Mouse (Mus musculus): Measurements from ENCODE around the gene Wnt10b. TPM values are rescaled to one million over a fixed set of nuclear protein-coding genes. Genes with fewer than 3 reads are reported as not detected.

Wnt10b gene
- polyA plus RNA-seq, 1 experiment from 2014 or later = 0.40 TPM

DNA sequence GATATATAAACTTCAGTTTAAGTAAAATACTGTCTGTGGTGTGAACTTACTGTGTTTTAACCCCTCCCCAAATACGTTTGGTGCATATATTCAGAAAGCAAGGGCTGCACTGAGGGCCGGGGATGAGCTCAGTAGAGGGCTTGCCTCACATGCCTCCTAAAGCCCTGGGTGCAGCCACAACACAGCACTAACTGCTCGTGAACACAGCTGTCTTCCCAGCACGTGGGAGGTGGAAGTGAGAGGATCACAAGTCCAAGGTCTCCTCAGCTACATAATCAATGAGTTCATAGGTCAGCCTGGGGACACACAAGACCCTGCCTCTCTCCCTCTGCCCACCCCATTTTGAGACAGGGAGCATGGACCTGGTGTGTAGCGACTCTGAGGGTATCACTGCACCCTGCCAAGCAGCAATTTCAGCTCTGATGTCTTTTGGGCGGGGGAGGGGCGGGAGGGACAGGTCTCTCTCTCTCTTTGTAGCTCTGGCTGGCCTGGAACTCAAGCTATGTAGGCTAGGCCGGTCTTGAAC is 45.9 kb downstream of the Wnt10b start:
- WGBS = 66% methylated on average over 8 of the region's 8 CpGs
- DNase-seq (ENCODE audit: low spot score) = no peak
- peaks cover 46% of the 10 kb centered on the region for H3K4me1 ChIP-seq
- no peaks in the 10 kb centered on the region for H3K27me3 ChIP-seq (replicated peaks; ENCODE audit: low read depth, poor library complexity, severe bottlenecking)
- H3K4me3 ChIP-seq = no peak overlapping the region
- H3K9me3 ChIP-seq = no peaks in the 10 kb centered on the region
- peaks cover 25% of the 10 kb centered on the region for H3K36me3 ChIP-seq (replicated peaks)
- no peak overlapping the region for H3K27ac ChIP-seq (replicated peaks)

- no peaks in the 10 kb centered on the region for H3K9me3 ChIP-seq
- peaks cover 8% of the 10 kb centered on the region for H3K27me3 ChIP-seq (replicated peaks; ENCODE audit: low read depth, poor library complexity, severe bottlenecking)
- peaks cover 56% of the 10 kb centered on the region for H3K4me1 ChIP-seq
- WGBS = 87% methylated on average over 6 of the region's 6 CpGs
- DNase-seq (ENCODE audit: low spot score) = no peak
- no peak overlapping the region for H3K27ac ChIP-seq (replicated peaks)
- peaks cover 12% of the 10 kb centered on the region for H3K36me3 ChIP-seq (replicated peaks)
- no peak overlapping the region for H3K4me3 ChIP-seq
Measured at GRCm38 (mm10) chr15:98730790-98731189, 47.2 kb downstream of the Wnt10b start.

DNA sequence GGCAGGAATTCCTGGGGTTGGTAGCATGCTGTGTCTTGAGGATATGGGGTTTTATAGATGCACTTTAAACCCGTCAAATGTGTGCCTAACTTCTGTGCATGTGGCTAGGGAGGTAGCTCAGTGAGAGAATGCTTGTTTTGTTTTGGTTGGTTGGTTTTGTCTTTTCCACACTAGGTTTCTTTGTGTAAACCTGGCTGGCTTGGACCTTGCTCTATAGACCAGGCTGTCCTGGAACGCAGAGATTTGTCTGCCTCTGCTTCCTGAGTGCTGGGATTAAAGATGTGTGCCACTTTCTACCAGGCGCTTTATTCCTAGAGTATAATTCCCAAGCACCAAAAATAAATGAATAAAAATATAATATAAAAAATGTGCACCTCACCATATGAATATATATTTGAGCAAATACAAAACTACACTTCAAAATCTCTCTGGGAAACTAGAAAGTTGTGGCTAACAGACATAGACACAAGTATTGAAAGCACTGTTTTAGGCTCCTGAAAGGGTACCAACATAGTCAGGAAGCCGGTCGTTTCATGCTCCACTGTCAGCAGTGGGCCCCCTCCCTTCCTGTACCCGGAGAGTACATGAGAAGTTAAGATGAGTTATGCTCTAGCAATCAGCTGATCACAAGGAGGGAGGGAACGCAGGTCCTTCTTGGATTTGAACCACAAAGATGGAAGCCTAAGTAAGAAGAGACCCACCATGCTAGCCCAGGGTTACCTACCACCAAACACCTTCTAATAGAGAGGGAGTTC is 48.0 kb downstream of the Wnt10b start:
- Histone ChIP-seq H3K27ac (replicated peaks) (no peak overlapping the region), H3K27me3 (replicated peaks; ENCODE audit: low read depth, poor library complexity, severe bottlenecking) (peaks cover 8% of the 10 kb centered on the region), H3K4me3 (no peak overlapping the region), H3K36me3 (replicated peaks) (peaks cover 4% of the 10 kb centered on the region; the same call in 1 of the 2 replicates), H3K4me1 (peaks cover 56% of the 10 kb centered on the region), H3K9me3 (no peaks in the 10 kb centered on the region)
- no peak for DNase-seq (ENCODE audit: low spot score)
- 79% methylated on average over 7 of the region's 7 CpGs for WGBS

GRCm38 (mm10) chr15:98728366-98728765 is 49.6 kb downstream of the Wnt10b start:
- Histone ChIP-seq H3K27me3 (replicated peaks; ENCODE audit: low read depth, poor library complexity, severe bottlenecking) (peaks cover 14% of the 10 kb centered on the region), H3K4me3 (peak overlapping the region; percentile 65), H3K36me3 (replicated peaks) (no peaks in the 10 kb centered on the region), H3K27ac (replicated peaks) (0 out of 2 replicates have a peak overlapping the region, but pooled peaks have one; percentile 76), H3K4me1 (peaks cover 64% of the 10 kb centered on the region), H3K9me3 (no peaks in the 10 kb centered on the region)
- 37% methylated on average over 9 of the region's 9 CpGs for WGBS
- no peak for DNase-seq (ENCODE audit: low spot score)

GRCm38 (mm10) chr15:98727443-98728321 is 50.3 kb downstream of the Wnt10b start, which contains the start of gene Fkbp11:
Gene Fkbp11 (minus strand): TSS chr15:98728198.
- H3K36me3 ChIP-seq (replicated peaks) = no peaks in the 10 kb centered on the region
- H3K9me3 ChIP-seq = no peaks in the 10 kb centered on the region
- DNase-seq (ENCODE audit: low spot score) = peak; percentile 87
- H3K27ac ChIP-seq (replicated peaks) = peak within 1 kb of the TSS; percentile 76
- H3K4me3 ChIP-seq = peak within 1 kb of the TSS; percentile 65
- H3K4me1 ChIP-seq = peaks cover 67% of the 10 kb centered on the region
- WGBS = under 1% methylated on average over 39 of the region's 39 CpGs
- peaks cover 16% of the 10 kb centered on the region for H3K27me3 ChIP-seq (replicated peaks; ENCODE audit: low read depth, poor library complexity, severe bottlenecking)

GRCm38 (mm10) chr15:98726746-98727145 is 51.2 kb downstream of the Wnt10b start:
- peaks cover 64% of the 10 kb centered on the region for H3K4me1 ChIP-seq
- H3K4me3 ChIP-seq = peak overlapping the region; percentile 65
- H3K27me3 ChIP-seq (replicated peaks; ENCODE audit: low read depth, poor library complexity, severe bottlenecking) = peaks cover 20% of the 10 kb centered on the region
- H3K9me3 ChIP-seq = no peaks in the 10 kb centered on the region
- WGBS = 42% methylated on average over 7 of the region's 7 CpGs
- H3K36me3 ChIP-seq (replicated peaks) = no peaks in the 10 kb centered on the region
- DNase-seq (ENCODE audit: low spot score) = peak; percentile 6
- H3K27ac ChIP-seq (replicated peaks) = peak overlapping the region; percentile 76; the same call in 1 of the 2 replicates

GRCm38 (mm10) chr15:98726079-98726478 is 51.9 kb downstream of the Wnt10b start:
- peak overlapping the region; percentile 65; the same call in 1 of the 2 replicates for H3K4me3 ChIP-seq
- H3K36me3 ChIP-seq (replicated peaks) = no peaks in the 10 kb centered on the region
- no peak for DNase-seq (ENCODE audit: low spot score)
- H3K9me3 ChIP-seq = no peaks in the 10 kb centered on the region
- H3K27me3 ChIP-seq (replicated peaks; ENCODE audit: low read depth, poor library complexity, severe bottlenecking) = peaks cover 20% of the 10 kb centered on the region
- H3K4me1 ChIP-seq = peaks cover 64% of the 10 kb centered on the region
- WGBS = 78% methylated on average over 4 of the region's 4 CpGs
- H3K27ac ChIP-seq (replicated peaks) = no peak overlapping the region

DNA sequence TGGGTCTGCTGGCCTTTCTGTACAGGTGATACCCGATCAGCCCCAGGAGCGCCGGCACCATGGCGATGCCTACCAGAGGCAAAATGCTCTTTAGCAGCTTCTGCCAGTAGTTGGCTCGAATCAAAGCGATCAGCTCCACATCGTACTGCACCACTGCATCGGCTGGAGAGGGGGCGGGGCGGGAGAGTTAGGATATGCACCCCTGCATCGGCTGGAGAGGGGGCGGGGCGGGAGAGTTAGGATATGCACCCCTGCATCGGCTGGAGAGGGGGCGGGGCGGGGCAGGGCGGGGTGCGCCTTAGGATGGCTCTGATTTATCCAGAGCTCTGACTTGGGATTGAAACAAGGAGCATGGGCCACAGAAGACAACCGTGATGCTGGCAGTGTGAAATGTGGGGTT is 53.5 kb downstream of the Wnt10b start:
- Histone ChIP-seq H3K36me3 (replicated peaks) (no peaks in the 10 kb centered on the region), H3K9me3 (no peaks in the 10 kb centered on the region), H3K27me3 (replicated peaks; ENCODE audit: low read depth, poor library complexity, severe bottlenecking) (peaks cover 20% of the 10 kb centered on the region), H3K4me1 (peaks cover 62% of the 10 kb centered on the region), H3K4me3 (peak overlapping the region; percentile 36; the same call in 1 of the 2 replicates), H3K27ac (replicated peaks) (no peak overlapping the region)
- WGBS = 40% methylated on average over 19 of the region's 19 CpGs
- no peak for DNase-seq (ENCODE audit: low spot score)

GRCm38 (mm10) chr15:98722854-98723253 is 55.1 kb downstream of the Wnt10b start:
- Histone ChIP-seq H3K4me3 (no peak overlapping the region), H3K27ac (replicated peaks) (no peak overlapping the region; the same call in 1 of the 2 replicates), H3K36me3 (replicated peaks) (no peaks in the 10 kb centered on the region), H3K4me1 (peaks cover 46% of the 10 kb centered on the region), H3K9me3 (no peaks in the 10 kb centered on the region), H3K27me3 (replicated peaks; ENCODE audit: low read depth, poor library complexity, severe bottlenecking) (peaks cover 20% of the 10 kb centered on the region)
- DNase-seq (ENCODE audit: low spot score) = no peak
- WGBS = 64% methylated on average over 14 of the region's 14 CpGs

DNA sequence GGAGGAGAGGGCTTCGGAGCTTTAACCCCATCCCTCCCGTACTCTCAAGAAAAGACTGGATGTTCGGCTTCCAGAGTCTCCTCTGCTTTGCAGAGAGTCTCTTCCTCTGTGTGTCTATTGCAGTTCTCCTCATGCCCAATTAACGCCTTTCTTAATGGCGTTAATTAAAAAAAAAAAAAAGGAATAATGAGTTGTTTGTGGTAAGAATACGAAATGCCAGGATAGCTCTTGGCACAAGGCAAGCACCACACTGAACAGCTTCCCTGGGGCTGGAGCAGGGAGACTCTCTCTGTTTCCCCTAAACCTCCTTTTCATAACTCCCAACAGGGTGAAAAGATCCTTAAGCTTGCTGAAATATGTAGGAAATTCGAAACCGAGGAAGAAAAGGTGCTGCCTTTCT is 55.8 kb downstream of the Wnt10b start:
- Histone ChIP-seq H3K4me1 (peaks cover 39% of the 10 kb centered on the region), H3K36me3 (replicated peaks) (no peaks in the 10 kb centered on the region), H3K27ac (replicated peaks) (no peak overlapping the region; the same call in 1 of the 2 replicates), H3K9me3 (no peaks in the 10 kb centered on the region), H3K4me3 (no peak overlapping the region), H3K27me3 (replicated peaks; ENCODE audit: low read depth, poor library complexity, severe bottlenecking) (peaks cover 20% of the 10 kb centered on the region)
- DNase-seq (ENCODE audit: low spot score) = no peak
- WGBS = 86% methylated on average over 8 of the region's 8 CpGs

Measured in embryonic facial prominence, embryonic 10.5 days (tissue).